Mouse (Mus musculus): Measurements from ENCODE around the gene Rnf24.

- TF ChIP-seq CTCF (IDR thresholded peaks at IDR 0.05; ENCODE audit: borderline replicate concordance, insufficient read depth, low read length) (no peak), POLR2A (IDR thresholded peaks at IDR 0.05; ENCODE audit: low read depth, low read length) (no peak)
Measured at GRCm38 (mm10) chr2:131286276-131286675, 66.4 kb downstream of the Rnf24 start.

All from embryonic fibroblast, embryonic 13.5 days (primary cell).